Comparison of ENCODE assay signal across 1 mouse cellular context in genomic region chr4:94556265-94557054, GRCm38 (mm10).
TF ChIP-seq lines count a peak whose summit lies in the region.

Gene Gm10306 (plus strand): TSS chr4:94556546.
Gene Caap1 (minus strand): TSS chr4:94556796.

TF ChIP-seq in MEL, 35 proteins besides CTCF, POLR2A, EP300 and RAD21 (continued from another document):
- TF ChIP-seq NELFE (IDR thresholded peaks at IDR 0.05; ENCODE audit: low read depth, low read length) (peak; percentile 88), HCFC1 (IDR thresholded peaks at IDR 0.05; ENCODE audit: low read depth, low read length) (peak; percentile 96), SIN3A (IDR thresholded peaks at IDR 0.05; ENCODE audit: low read length) (peak; percentile 96), ELF1 (IDR thresholded peaks at IDR 0.05; ENCODE audit: low read depth, low read length) (peak; percentile 95), BHLHE40 (IDR thresholded peaks at IDR 0.05; ENCODE audit: borderline replicate concordance, low read depth, low read length) (no peak), ZNF384 (IDR thresholded peaks at IDR 0.05; ENCODE audit: low read depth, low read length) (no peak), POLR2AphosphoS2 (IDR thresholded peaks at IDR 0.05; ENCODE audit: low read length) (peak; percentile 74; the same call in 1 of the 2 replicates), USF2 (IDR thresholded peaks at IDR 0.05; ENCODE audit: borderline replicate concordance in 1 of 2, insufficient read depth in 1 of 2, low read depth in 1 of 2, low read length in 2 of 2) (no peak), CHD2 (IDR thresholded peaks at IDR 0.05; ENCODE audit: low read length) (no peak), MEF2A (IDR thresholded peaks at IDR 0.05; ENCODE audit: extremely low read depth, insufficient replicate concordance, low read depth, low read length, poor library complexity, severe bottlenecking) (no peak), MAX (IDR thresholded peaks at IDR 0.05; ENCODE audit: low read length) (no peak)
